Mouse (Mus musculus) kidney, adult 18-20 months (tissue): ENCODE results near the gene Six5.

Experiments used
- DNase-seq: peaks from one replicate; pipeline ENCODE4 v3.0.0; 2021

Six5 gene

GRCm38 (mm10) chr7:19076586-19076991 lies 17.8 kb upstream of the Six5 start:
- DNase-seq = peak; percentile 33

GRCm38 (mm10) chr7:19077761-19078160 lies 16.6 kb upstream of the Six5 start:
- DNase-seq = no peak

GRCm38 (mm10) chr7:19078732-19079131 lies 15.7 kb upstream of the Six5 start:
- no peak for DNase-seq

GRCm38 (mm10) chr7:19080451-19080950 lies 13.9 kb upstream of the Six5 start:
- DNase-seq = no peak

DNA sequence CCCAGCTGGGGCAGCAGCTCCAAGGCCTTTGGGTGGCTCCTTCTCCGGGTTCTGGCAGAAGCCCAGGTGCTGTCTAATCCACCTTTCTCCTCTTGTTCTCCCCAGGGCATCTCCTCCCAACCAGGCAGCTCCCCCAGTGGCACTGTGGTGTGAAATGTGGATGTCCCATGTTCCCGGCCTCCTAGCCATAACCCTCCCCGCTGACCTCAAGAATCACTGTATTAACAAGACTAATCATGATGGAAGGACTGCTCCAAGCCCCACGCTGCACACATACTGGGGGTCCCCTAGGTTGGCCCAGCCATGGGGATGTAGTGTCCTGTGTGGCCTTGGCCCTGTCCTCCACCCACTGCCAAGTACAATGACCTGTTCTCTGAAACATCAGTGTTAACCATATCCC lies 12.2 kb upstream of the Six5 start:
- no peak for DNase-seq

- peak; percentile 25 for DNase-seq
Observed at GRCm38 (mm10) chr7:19083096-19083495, 11.3 kb upstream of the Six5 start.

GRCm38 (mm10) chr7:19083701-19084100 lies 10.7 kb upstream of the Six5 start, which contains the start of gene Dmpk:
Gene Dmpk (plus strand): TSS chr7:19083849.
- DNase-seq = no peak

DNA sequence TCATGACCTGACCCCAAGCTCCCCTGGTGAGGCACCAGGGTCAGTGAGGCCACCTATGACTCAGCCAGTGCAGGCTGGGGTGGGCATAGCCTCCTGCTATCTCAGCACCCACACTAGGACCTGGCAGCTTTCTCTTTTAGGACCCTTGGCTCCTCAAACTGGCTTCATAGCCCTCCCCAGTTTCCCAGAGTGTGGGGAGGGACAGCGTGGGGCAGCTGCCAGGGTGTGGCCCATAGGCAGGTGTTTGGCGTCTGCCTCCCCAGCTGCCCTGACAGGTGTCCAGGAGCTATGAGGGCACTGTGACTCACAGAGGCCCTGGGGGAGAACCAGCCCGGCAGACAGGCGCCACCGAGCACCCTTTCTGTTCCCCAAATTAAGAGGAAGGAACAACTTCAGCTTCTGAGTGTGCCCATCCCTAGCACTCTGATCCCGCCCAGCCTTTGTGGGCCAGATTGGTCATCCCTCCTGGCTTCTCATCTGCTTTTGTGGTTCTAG lies 10.1 kb upstream of the Six5 start:
- no peak for DNase-seq

DNA sequence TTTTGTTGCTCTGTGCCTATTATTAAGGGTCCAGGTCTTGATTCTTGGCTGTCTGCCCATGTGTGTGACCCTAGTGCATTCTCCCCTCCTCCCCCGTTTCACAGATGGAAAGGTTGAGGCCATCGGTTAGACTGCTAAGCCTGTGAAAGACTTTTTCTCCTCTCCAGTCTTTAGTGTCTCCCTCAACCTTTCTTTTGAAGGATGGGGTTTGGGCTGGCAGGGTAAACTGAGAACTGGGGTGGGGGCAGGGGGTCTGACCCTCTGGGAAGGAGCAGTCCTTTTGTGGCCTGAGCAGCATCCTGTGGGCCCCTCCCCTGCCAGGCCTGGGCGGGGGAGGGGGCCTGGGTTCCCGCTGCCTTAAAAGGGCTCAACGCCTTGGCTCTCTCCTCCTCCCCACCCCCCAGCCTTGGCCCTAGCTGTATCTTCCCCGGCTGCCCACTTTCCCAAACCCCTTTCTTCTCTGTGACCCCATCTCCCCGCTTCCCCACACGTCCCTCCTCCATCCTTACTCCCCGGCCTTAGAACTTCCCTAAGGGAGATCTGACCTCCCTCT lies 9.4 kb upstream of the Six5 start:
- DNase-seq = no peak

GRCm38 (mm10) chr7:19085495-19085894 lies 8.9 kb upstream of the Six5 start:
- DNase-seq = no peak

GRCm38 (mm10) chr7:19086042-19086441 lies 8.4 kb upstream of the Six5 start:
- peak; percentile 56 for DNase-seq

GRCm38 (mm10) chr7:19086760-19087159 lies 7.6 kb upstream of the Six5 start:
- no peak for DNase-seq

GRCm38 (mm10) chr7:19088813-19089212 lies 5.6 kb upstream of the Six5 start:
- peak; percentile 72 for DNase-seq

DNA sequence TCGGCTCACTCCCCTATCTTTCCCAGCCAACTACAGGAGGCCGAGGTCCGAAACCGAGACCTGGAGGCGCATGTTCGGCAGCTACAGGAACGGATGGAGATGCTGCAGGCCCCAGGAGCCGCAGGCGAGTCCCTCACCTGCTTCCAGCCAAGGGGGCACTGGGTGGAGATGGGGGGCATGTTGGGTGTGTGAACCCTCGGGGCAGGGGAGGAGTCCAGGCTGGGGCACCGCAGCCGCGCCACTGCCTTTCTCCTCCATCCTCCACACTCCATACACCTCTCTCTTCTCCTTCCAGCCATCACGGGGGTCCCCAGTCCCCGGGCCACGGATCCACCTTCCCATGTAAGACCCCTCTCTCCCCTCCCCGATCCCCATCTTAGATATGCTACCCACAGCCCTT lies 2.5 kb upstream of the Six5 start:
- no peak for DNase-seq

- DNase-seq = peak; percentile 67
Observed at GRCm38 (mm10) chr7:19092381-19093173, 1.8 kb upstream of the Six5 start.

- peak; percentile 92 for DNase-seq
Observed at GRCm38 (mm10) chr7:19093174-19093521, 1.2 kb upstream of the Six5 start.

DNA sequence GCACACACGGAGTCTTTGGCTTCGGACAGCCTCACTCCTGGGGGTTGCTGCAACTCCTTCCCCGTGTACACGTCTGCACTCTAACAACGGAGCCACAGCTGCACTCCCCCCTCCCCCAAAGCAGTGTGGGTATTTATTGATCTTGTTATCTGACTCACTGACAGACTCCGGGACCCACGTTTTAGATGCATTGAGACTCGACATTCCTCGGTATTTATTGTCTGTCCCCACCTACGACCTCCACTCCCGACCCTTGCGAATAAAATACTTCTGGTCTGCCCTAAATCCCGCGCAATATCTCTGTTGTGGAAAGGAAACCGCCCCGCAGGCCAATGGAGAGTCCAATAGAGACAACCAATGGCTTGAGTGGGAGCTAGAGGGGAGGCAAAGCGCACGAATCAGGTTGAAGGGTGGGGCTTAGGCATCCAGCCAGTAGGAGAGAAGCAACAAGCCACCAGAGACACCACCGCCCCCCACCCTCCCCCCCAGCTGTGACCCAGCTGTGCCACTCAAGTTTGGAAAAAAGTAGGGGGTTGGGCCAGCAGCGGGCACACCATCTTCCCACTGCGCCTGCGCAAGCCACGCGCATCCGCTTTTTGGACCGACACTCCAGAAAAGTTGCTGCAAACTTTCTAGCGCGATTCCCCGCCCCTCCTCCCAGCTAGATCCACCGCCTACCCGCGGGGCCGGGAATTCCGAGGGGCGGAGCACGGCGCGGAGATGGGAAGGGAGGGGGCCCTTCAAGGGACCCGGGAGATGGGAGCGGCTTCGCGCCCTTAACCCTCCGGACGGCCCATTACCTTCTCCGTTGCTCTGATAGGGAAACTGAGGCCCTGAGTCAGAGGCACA lies 633 bp upstream of the Six5 start:
- DNase-seq = peak; percentile 96

DNA sequence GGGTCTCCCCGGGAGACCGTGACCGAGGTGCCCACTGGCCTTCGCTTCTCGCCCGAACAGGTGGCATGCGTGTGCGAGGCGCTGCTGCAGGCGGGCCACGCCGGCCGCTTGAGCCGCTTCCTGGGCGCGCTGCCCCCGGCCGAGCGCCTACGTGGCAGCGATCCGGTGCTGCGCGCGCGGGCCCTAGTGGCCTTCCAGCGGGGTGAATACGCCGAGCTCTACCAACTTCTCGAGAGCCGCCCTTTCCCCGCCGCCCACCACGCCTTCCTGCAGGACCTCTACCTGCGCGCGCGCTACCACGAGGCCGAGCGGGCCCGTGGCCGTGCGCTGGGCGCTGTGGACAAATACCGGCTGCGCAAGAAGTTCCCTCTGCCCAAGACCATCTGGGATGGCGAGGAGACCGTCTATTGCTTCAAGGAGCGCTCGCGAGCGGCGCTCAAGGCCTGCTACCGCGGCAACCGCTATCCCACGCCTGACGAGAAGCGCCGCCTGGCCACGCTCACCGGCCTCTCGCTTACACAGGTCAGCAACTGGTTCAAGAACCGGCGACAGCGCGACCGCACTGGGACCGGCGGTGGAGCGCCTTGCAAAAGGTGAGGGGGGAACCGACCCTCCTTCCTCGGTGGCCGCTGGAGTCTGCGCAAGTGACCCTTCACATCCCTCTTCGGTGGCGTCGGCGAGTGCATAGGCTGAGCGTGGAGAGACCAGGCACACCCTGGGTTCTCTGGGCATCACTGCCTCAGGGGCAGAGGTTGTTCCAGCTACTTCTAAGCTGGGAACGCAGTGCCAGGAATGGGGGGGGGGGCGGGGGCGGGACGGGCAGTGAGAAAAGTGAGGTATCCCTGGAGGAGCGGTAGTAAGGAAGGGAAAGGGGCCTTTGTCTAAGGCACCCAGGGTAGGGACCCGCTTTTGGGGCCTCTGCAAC lies 694 bp downstream of the Six5 start:
- DNase-seq = peak; percentile 70

DNA sequence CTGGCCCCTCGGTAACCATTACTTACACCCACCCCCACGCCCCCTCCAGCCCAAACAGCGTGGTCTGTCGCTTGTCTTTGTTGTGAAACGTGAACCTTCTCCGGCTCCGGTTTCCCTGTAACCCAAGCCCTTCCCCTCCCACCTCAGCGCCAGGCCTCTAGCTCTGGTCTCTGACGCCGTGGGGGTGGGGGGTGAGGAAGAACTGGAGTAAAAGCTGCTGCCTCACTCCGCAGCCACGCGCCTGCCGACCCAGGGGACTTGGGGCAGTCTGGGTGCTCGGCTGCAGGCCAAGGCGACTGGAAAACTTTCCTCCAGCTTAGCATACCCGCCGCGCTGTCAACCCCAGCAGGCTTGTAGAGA lies 1.3 kb downstream of the Six5 start:
- peak; percentile 55 for DNase-seq

DNA sequence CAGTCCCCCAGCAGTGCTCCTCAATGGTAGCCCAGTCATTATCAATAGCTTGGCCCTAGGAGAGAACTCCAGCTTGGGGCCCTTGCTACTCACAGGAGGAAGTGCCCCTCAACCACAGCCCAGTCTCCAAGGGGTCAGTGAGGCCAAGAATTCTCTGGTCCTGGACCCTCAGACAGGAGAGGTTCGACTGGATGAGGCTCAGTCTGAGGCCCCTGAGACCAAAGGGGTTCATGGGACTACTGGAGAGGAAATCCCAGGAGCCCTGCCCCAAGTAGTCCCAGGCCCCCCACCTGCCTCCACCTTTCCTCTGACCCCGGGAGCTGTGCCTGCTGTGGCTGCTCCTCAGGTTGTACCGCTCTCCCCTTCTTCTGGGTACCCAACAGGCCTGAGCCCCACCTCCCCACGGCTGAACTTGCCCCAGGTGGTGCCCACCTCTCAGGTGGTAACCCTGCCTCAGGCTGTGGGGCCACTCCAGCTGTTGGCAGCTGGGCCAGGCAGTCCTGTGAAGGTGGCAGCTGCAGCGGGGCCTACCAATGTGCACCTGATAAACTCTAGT lies 2.1 kb downstream of the Six5 start:
- no peak for DNase-seq

- no peak for DNase-seq
Observed at GRCm38 (mm10) chr7:19097217-19097616, 2.8 kb downstream of the Six5 start.

GRCm38 (mm10) chr7:19097863-19098262 lies 3.5 kb downstream of the Six5 start:
- no peak for DNase-seq
